Mouse (Mus musculus) bone marrow, adult 2 months (tissue): ENCODE results near the gene Asb2.

Experiments
- CTCF ChIP-seq: fragments of 200-500 bp; IDR thresholded peaks from 2 replicates; pipeline ENCODE4 v1.5.1; 2011; ENCODE audit warnings: low read length, control low read depth; ENCODE audit not compliant: control insufficient read depth, insufficient read depth
- POLR2A ChIP-seq: fragments of 200-500 bp; IDR thresholded peaks from 2 replicates; pipeline ENCODE4 v1.6.1; 2011; ENCODE audit warnings: low read depth, mild to moderate bottlenecking, control low read depth, low read length, borderline replicate concordance; ENCODE audit not compliant: control insufficient read depth

GRCm38 (mm10) chr12:103311921-103312320 lies 43.9 kb downstream of the Asb2 start:
- no peak for TF ChIP-seq CTCF
- TF ChIP-seq POLR2A, result no peak
